Mouse (Mus musculus): ENCODE measurements at regions not wholly inside any gene's neighbourhood (a gene's known extent, or its start where the extent isn't known, plus 50 kb on each side); places are given as distances from the start of the nearest gene placed in this dataset.

- WGBS, result 82% methylated on average over 2 of the region's 2 CpGs
- Histone ChIP-seq H3K36me3 (replicated peaks) (no peaks in the 10 kb centered on the region), H3K27me3 (replicated peaks; ENCODE audit: low read depth, poor library complexity, severe bottlenecking) (no peaks in the 10 kb centered on the region), H3K9me3 (no peaks in the 10 kb centered on the region), H3K4me3 (no peak overlapping the region), H3K27ac (replicated peaks) (no peak overlapping the region), H3K4me1 (no peaks in the 10 kb centered on the region)
- no peak for DNase-seq (ENCODE audit: low spot score)
Measured at GRCm38 (mm10) chr16:7951616-7952015, 473.3 kb downstream of the Tmem114 start.

- no peaks in the 10 kb centered on the region for H3K27me3 ChIP-seq (replicated peaks; ENCODE audit: low read depth, poor library complexity, severe bottlenecking)
- H3K36me3 ChIP-seq (replicated peaks), result no peaks in the 10 kb centered on the region
- no peaks in the 10 kb centered on the region for H3K4me1 ChIP-seq
- no peak overlapping the region for H3K27ac ChIP-seq (replicated peaks)
- H3K4me3 ChIP-seq, result no peak overlapping the region
- WGBS, result 73% methylated on average over 2 of the region's 2 CpGs
- no peak for DNase-seq (ENCODE audit: low spot score)
- H3K9me3 ChIP-seq, result no peaks in the 10 kb centered on the region
Measured at GRCm38 (mm10) chr16:7942333-7942732, 482.6 kb downstream of the Tmem114 start.

DNA sequence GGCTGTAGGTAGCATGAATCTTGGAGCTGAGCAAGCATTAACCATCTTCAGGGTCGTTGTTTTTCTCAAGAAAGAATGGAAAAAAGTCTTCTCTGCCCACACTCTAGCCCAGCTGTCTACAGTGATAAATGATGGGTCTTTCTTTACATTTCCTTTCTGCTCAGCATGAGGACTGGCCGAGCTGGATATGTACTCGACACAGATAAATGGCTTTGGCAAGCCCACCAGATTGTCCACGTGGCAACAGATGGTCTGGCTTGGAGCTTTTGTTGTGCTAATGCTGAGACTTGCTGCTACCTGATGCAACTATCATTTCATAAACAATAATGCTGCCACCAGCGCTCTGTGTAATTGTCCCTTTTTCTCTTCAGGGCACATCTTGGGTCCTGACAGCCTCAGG, 487.8 kb downstream of the Tmem114 start:
- Histone ChIP-seq H3K9me3 (no peaks in the 10 kb centered on the region), H3K27me3 (replicated peaks; ENCODE audit: low read depth, poor library complexity, severe bottlenecking) (no peaks in the 10 kb centered on the region), H3K4me1 (no peaks in the 10 kb centered on the region), H3K4me3 (no peak overlapping the region), H3K36me3 (replicated peaks) (no peaks in the 10 kb centered on the region), H3K27ac (replicated peaks) (no peak overlapping the region)
- DNase-seq (ENCODE audit: low spot score), result no peak
- 76% methylated on average over 5 of the region's 5 CpGs for WGBS

DNA sequence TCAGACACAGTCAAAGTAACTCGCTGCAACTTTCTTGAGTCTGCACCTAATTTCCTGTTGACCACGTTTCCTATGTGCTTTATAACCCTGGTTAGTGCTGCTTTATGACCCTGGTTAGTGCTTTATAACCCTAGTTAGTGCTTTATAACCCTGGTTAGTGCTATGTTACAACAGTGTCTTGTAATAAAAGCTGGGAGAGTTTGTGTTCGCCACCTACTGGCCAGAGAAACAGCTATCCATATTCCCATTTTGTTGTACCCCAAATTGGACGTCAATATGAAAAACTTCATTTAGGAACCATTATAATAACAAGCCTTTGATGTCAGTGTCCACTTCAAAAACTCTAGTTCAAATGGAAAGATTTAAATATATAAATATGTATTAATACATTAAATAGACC, 492.6 kb downstream of the Tmem114 start:
- no peak for DNase-seq (ENCODE audit: low spot score)
- no peak overlapping the region for H3K27ac ChIP-seq (replicated peaks)
- no peaks in the 10 kb centered on the region for H3K4me1 ChIP-seq
- no peak overlapping the region for H3K4me3 ChIP-seq
- 58% methylated on average over 4 of the region's 4 CpGs for WGBS
- H3K27me3 ChIP-seq (replicated peaks; ENCODE audit: low read depth, poor library complexity, severe bottlenecking), result no peaks in the 10 kb centered on the region
- no peaks in the 10 kb centered on the region for H3K9me3 ChIP-seq
- H3K36me3 ChIP-seq (replicated peaks), result no peaks in the 10 kb centered on the region

DNA sequence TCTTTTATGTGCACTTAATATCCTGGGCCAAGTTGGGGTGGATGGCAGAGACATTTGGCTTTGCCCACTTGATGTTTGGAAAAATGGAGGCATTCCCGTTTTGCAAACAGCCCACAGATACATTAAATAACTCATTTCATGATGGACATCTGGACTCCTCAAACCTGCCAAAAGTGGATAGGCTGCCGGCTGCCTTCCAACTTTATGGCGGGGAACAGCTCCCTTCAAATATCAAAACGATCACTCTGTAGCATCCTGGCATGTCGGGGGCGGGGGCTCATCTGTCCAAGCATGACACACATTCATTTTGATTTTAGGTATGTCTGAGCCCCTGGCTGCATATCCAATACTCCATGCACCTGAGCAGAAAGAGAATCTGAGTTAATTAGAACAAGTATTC, 493.3 kb downstream of the Tmem114 start:
- Histone ChIP-seq H3K9me3 (no peaks in the 10 kb centered on the region), H3K4me3 (no peak overlapping the region), H3K4me1 (no peaks in the 10 kb centered on the region), H3K36me3 (replicated peaks) (no peaks in the 10 kb centered on the region), H3K27ac (replicated peaks) (no peak overlapping the region), H3K27me3 (replicated peaks; ENCODE audit: low read depth, poor library complexity, severe bottlenecking) (no peaks in the 10 kb centered on the region)
- 89% methylated on average over 6 of the region's 6 CpGs for WGBS
- DNase-seq (ENCODE audit: low spot score), result no peak

DNA sequence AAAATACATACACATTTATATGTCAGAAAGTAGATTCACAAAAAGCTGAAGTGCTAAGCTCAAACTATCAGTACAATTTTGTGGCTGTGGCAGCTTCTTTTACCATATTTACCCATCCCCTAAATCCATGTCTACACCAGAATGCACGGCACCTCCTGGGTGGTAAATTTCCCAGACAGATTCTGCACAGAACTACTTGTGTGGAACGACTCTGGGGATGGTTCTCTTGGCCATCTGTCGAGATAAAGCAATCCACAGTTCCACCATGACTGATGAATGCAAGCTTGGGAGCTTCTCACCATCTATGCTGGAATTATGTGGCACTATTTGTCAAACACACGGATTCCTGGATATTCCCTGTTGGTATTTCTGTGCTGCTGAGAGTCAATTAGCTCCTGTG, 495.8 kb downstream of the Tmem114 start:
- H3K9me3 ChIP-seq, result no peaks in the 10 kb centered on the region
- no peaks in the 10 kb centered on the region for H3K36me3 ChIP-seq (replicated peaks)
- H3K4me3 ChIP-seq, result no peak overlapping the region
- 83% methylated on average over 4 of the region's 4 CpGs for WGBS
- H3K27me3 ChIP-seq (replicated peaks; ENCODE audit: low read depth, poor library complexity, severe bottlenecking), result no peaks in the 10 kb centered on the region
- no peaks in the 10 kb centered on the region for H3K4me1 ChIP-seq
- H3K27ac ChIP-seq (replicated peaks), result no peak overlapping the region
- DNase-seq (ENCODE audit: low spot score), result no peak

GRCm38 (mm10) chr16:7928391-7928935, 496.5 kb downstream of the Tmem114 start:
- Histone ChIP-seq H3K9me3 (no peaks in the 10 kb centered on the region), H3K4me3 (no peak overlapping the region), H3K36me3 (replicated peaks) (no peaks in the 10 kb centered on the region), H3K27me3 (replicated peaks; ENCODE audit: low read depth, poor library complexity, severe bottlenecking) (no peaks in the 10 kb centered on the region), H3K4me1 (no peaks in the 10 kb centered on the region), H3K27ac (replicated peaks) (no peak overlapping the region)
- WGBS, result 77% methylated on average over 6 of the region's 6 CpGs
- DNase-seq (ENCODE audit: low spot score), result no peak

DNA sequence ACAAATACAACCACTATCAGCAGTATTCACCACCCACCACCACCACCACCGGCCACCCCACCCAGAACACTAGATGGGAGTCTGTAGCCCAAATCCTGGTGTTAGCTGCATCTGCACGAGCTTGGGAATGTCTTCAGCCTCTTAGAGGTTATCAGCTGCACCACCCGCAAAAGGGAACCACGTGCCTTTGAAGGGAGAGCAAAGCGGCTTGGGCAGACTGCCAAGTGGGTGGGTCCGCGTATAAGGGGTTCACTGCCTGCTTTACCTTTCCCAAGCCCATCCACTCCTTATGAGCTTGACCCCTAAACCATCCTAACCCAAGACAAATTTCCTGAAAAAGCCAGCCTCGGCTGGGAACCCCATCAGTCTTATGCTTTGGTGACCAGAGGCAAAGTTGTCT, 497.2 kb downstream of the Tmem114 start:
- no peak for DNase-seq (ENCODE audit: low spot score)
- no peaks in the 10 kb centered on the region for H3K9me3 ChIP-seq

DNA sequence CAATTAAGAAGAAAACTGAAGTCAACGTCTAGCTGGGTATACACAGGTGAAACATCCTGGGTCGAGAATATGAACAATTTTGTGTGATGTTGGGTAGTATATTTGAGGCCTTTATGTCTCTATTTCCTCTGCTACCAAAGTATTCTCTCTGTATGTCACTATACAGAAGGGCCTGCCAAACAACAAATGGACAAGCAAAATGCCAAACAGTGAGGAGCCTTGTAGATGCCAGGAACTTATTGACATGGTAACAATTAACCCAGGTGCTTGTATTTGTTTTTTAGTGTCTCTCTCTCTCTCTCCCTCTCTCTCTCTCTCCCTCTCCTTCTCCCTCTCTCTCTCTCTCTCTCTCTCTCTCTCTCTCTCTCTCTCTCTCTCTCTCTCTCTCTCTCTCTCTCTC, 529.1 kb downstream of the Tmem114 start:
- Histone ChIP-seq H3K27me3 (replicated peaks; ENCODE audit: low read depth, poor library complexity, severe bottlenecking) (no peaks in the 10 kb centered on the region), H3K4me1 (no peaks in the 10 kb centered on the region), H3K4me3 (no peak overlapping the region), H3K27ac (replicated peaks) (no peak overlapping the region), H3K9me3 (no peaks in the 10 kb centered on the region), H3K36me3 (replicated peaks) (no peaks in the 10 kb centered on the region)
- no peak for DNase-seq (ENCODE audit: low spot score)
- WGBS, result 83% methylated on average over 2 of the region's 2 CpGs

More for the DNA sequence above, 497.2 kb downstream of the Tmem114 start:
- WGBS, result 87% methylated on average over 8 of the region's 8 CpGs
- H3K36me3 ChIP-seq (replicated peaks), result no peaks in the 10 kb centered on the region
- no peak overlapping the region for H3K27ac ChIP-seq (replicated peaks)
- H3K4me3 ChIP-seq, result no peak overlapping the region
- no peaks in the 10 kb centered on the region for H3K4me1 ChIP-seq
- H3K27me3 ChIP-seq (replicated peaks; ENCODE audit: low read depth, poor library complexity, severe bottlenecking), result no peaks in the 10 kb centered on the region

DNA sequence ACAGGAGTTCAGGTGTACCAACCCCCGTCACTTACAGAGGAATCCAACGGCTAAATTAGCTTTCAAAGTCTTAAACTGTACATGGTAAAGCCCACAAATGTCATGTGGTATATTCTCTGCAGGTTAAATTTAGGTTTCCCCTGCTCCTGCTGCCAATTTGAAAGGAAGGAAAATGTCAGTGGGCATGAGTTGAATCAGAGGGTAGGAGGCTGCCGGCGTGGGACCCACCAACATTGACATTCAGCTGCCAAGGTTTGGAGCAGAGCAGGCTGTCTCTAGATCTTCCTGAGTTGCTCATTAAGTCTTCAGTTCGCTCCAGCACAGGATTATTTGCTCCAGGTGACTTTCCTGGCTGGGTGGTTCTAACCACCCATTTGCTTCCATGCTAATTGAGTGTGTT, 532.1 kb downstream of the Tmem114 start:
- H3K4me3 ChIP-seq, result no peak overlapping the region
- no peaks in the 10 kb centered on the region for H3K9me3 ChIP-seq
- no peaks in the 10 kb centered on the region for H3K36me3 ChIP-seq (replicated peaks)
- 84% methylated on average over 5 of the region's 5 CpGs for whole genome bisulfite sequencing
- DNase-seq (ENCODE audit: low spot score), result no peak
- no peaks in the 10 kb centered on the region for H3K4me1 ChIP-seq
- no peak overlapping the region for H3K27ac ChIP-seq (replicated peaks)
- H3K27me3 ChIP-seq (replicated peaks; ENCODE audit: low read depth, poor library complexity, severe bottlenecking), result no peaks in the 10 kb centered on the region

GRCm38 (mm10) chr16:7863406-7863805, 561.5 kb downstream of the Tmem114 start:
- DNase-seq (ENCODE audit: low spot score), result no peak
- Histone ChIP-seq H3K9me3 (no peaks in the 10 kb centered on the region), H3K27ac (replicated peaks) (no peak overlapping the region), H3K4me1 (no peaks in the 10 kb centered on the region), H3K27me3 (replicated peaks; ENCODE audit: low read depth, poor library complexity, severe bottlenecking) (no peaks in the 10 kb centered on the region), H3K36me3 (replicated peaks) (no peaks in the 10 kb centered on the region), H3K4me3 (no peak overlapping the region)
- WGBS, result 93% methylated on average over 2 of the region's 2 CpGs

DNA sequence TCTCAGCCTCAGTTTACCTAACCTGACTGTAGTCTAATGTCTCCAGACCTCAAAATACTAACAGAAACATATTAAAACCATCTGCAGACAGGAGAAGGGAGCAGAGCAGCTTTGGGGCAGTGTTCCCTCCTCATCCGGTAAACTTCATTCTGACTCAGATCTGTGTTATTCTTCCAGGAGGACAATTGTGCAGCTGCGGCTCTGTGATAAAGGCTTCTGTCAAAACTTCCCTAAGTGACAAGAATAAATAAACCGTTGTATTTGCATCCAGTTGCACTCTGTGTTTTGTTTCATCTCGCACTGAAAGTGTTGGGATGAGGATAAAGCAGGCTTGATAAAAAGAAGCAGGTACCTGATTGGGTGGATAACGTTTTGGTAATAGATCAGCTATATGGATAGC, 585.8 kb downstream of the Tmem114 start:
- H3K9me3 ChIP-seq, result no peaks in the 10 kb centered on the region
- H3K4me1 ChIP-seq, result no peaks in the 10 kb centered on the region
- no peak overlapping the region for H3K4me3 ChIP-seq
- DNase-seq (ENCODE audit: low spot score), result no peak
- H3K27ac ChIP-seq (replicated peaks), result no peak overlapping the region
- no peaks in the 10 kb centered on the region for H3K36me3 ChIP-seq (replicated peaks)
- H3K27me3 ChIP-seq (replicated peaks; ENCODE audit: low read depth, poor library complexity, severe bottlenecking), result no peaks in the 10 kb centered on the region
- WGBS, result 79% methylated on average over 5 of the region's 5 CpGs

DNA sequence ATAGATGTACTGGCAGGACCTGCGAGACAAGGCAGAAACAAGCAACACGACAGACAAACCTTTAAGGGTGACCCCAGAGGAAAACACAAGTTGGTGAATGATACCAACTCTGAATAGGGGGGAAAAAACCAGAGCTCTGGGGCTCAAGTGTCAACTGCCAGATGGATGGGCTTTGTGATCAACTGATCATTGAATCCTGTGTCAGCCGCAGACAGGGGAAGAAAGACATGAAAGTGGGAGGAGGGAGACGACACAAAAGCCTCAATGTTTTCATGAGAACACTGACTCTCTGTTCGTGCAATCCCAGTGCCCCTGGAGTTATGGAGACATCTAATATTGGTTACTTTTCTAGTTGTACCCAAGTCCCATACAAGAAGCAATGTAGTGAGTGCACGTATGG, 593.8 kb downstream of the Tmem114 start:
- Histone ChIP-seq H3K9me3 (no peaks in the 10 kb centered on the region), H3K4me1 (peaks cover 14% of the 10 kb centered on the region), H3K27me3 (replicated peaks; ENCODE audit: low read depth, poor library complexity, severe bottlenecking) (no peaks in the 10 kb centered on the region), H3K4me3 (no peak overlapping the region), H3K36me3 (replicated peaks) (no peaks in the 10 kb centered on the region), H3K27ac (replicated peaks) (no peak overlapping the region)
- no peak for DNase-seq (ENCODE audit: low spot score)
- WGBS, result 31% methylated on average over 6 of the region's 6 CpGs

All from embryonic facial prominence, embryonic 10.5 days (tissue).